Mouse (Mus musculus) urinary bladder, adult 2 months (tissue): ENCODE measurements at regions not wholly inside any gene's neighbourhood (a gene's known extent, or its start where the extent isn't known, plus 50 kb on each side); places are given as distances from the start of the nearest gene placed in this dataset.

Experiments
- DNase-seq: peaks from one replicate; pipeline ENCODE4 v3.0.0; 2022; ENCODE audit warnings: low spot score

- no peak for DNase-seq
Observed at GRCm38 (mm10) chr12:71370091-71370490, 60.4 kb downstream of the Dact1 start.

GRCm38 (mm10) chr12:71371948-71372347, 62.3 kb downstream of the Dact1 start:
- no peak for DNase-seq

DNA sequence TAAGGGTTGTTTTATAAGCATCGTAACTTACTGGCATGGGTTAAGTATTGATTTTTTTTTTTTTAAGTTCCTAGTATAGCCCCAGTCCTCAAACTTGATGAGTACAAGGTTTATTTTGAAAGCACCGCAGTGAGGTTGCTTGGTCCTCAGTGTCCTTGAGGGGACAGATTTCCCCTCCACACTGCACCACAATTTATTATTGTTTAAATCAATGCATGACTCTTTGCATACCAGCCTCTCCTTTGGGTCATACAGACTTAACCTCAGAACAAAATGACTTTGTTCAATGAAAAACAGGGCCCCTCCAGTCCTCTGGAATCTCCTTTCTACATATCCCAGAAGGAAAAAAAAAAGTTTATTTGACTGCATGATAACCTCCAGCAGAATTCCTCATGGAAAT, 63.9 kb downstream of the Dact1 start:
- no peak for DNase-seq

GRCm38 (mm10) chr12:71376446-71376845, 66.8 kb downstream of the Dact1 start:
- DNase-seq, result no peak

DNA sequence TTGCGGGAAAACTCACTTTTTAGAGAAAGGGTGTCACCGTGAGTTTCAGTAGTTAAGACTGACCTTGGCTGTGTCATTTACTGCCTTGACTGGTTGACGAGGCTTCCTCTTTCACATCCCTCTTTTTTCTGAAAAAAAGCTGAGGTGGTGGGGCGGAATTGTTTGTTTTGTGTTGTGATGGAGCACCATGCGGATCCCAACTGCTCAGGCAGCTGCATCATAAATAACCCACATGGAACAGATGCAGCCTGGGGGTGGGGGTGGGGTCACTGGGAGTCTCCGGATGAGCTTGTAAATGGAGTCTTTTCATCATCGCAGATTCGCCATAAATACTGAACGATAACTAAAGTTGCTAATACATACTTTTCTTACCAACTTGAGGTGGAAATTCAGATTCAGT, 67.3 kb downstream of the Dact1 start:
- DNase-seq, result no peak

- no peak for DNase-seq
Observed at GRCm38 (mm10) chr12:71379626-71380423, 70.1 kb downstream of the Dact1 start.

DNA sequence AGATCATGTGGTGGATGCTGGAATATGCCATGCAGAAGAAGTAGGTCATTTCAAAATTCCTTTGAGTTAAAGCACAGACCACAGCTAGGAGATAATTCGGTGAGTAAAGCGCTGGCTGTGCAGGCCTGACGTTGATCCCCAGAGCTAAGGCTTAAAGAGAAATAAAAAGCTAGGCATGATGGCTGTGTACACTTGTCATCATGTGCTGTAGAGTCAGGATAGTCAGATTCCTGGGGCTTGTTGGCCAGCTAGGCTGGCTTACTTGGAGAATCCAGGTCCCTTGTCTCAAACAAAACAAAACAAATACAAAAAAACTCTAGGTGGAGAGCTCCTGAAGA, 70.7 kb downstream of the Dact1 start:
- DNase-seq, result no peak

GRCm38 (mm10) chr12:71386251-71386650, 76.6 kb downstream of the Dact1 start:
- no peak for DNase-seq

DNA sequence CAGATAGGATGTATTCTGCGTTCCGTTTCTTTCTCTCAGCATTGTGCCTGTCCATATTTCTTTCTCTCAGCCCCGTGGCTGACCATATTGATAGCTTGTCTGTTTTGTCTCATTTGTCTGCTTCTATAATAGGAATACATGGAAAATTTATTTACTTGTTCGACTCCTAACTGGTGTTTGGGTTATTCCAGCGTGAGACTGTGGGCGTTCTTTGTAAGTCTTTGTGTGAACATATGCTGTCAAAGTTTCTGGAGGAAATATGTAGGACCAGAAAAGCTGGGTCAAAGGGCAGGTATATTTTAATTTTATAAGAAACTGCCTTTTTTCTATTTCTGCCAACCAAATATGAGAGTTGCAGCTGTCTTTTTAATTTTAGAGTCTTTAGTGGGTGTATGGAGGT, 81.8 kb downstream of the Dact1 start:
- no peak for DNase-seq

- DNase-seq, result no peak
Observed at GRCm38 (mm10) chr12:71393752-71394151, 84.1 kb downstream of the Dact1 start.

GRCm38 (mm10) chr12:71397456-71397855, 87.8 kb downstream of the Dact1 start:
- DNase-seq, result no peak

DNA sequence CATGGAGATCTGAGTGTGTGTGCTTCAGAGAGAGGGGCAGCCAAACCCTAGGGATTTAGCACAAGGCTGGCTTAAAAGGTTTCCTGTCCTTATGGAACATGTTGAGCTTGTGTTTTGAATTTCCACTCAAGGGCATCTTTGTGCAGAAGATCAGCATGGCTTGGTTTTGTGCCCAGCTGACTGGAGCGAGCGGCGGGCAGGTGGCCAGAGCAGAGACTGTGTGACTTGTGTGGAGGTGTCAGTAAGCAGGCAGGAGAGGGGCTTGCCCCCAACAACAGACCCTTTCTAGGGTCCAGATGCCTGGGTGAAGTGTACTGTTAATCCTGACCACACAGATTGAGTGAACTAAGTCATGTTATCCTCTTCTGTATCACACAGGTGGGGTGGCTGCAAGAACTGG, 89.0 kb downstream of the Dact1 start:
- DNase-seq, result no peak

GRCm38 (mm10) chr12:71400201-71400600, 90.5 kb downstream of the Dact1 start:
- no peak for DNase-seq

- DNase-seq, result no peak
Observed at GRCm38 (mm10) chr12:71401621-71402416, 92.1 kb downstream of the Dact1 start.

DNA sequence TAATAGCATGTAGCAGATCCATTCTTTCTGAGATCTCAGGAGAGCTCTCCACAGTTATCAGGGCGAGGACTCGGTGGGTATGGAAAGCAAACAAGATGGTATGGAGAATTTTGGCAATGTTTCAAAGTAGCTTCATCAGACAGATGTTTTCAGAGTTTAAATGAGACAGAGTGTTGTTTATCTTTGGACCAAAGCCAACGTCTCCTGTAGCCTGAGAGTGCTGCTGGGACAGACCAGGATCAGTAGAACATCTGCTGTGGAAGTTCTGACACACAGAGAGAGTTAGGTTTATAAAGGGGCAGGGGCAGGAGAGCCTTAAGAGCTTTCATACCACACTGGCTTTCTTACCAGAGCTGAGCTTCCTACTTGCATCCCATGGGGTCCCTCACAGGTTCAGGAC, 97.6 kb downstream of the Dact1 start:
- DNase-seq, result no peak

- DNase-seq, result no peak
Observed at GRCm38 (mm10) chr12:71408396-71409050, 98.8 kb downstream of the Dact1 start.

DNA sequence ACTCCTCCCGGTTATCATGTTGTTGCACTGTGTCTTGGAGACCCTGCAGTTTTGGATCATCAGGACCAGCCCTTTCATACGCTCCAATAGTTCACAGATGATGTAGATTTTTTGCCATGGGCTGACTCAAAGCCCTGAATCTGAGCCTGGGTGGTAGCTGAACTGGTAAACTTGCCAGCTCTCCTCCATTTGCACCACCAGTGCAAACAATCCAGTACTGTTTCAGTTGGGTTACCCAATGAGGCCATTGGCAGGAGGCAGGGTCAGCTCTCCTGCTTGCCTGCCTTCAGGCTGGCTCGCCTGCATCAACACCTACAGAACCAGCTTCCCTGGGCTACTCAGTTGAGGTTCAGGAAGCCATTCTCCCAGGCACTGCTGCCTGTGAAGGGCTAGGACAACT, 102.6 kb downstream of the Dact1 start:
- no peak for DNase-seq

- no peak for DNase-seq
Observed at GRCm38 (mm10) chr12:71416968-71417367, 107.3 kb downstream of the Dact1 start.

DNA sequence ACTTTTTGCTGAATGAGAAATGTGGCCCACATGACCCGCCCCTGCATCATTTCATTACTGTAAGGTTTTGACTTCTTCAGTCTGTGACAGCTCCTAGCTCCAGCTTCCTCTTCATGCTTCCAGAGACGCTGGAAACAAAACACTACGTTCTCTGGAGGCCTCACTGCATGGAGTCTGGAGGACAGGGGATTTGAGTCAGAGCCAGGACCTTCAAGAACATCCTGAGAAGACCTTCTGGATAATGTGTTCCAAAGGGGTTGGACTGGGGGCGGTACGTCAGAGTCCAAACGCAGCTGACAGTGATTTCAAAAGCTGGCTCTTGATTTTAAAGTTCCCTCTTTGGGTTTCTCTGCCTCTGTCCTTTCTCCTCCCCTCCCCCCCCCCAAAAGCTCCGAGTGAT, 108.5 kb downstream of the Dact1 start:
- DNase-seq, result no peak

DNA sequence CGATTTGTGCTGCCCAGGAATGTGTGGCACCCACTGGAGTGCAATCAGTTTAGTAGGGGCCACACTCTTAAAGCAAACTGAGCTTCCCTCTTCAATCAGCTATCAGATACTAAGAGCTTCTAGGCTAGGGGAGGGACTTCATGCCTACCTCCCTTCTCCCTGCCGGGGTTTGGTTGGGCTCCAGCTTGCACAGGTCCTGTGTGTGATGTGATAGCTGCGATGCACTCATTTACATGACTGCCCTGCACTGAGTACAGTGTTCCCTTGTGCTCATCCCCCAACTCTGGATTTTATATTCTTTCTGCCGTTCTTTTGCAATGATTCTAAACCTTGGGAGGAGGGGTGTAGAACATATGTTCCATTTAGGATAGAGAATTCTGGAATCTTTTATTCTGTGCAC, 109.5 kb downstream of the Dact1 start:
- DNase-seq, result no peak

GRCm38 (mm10) chr12:71426023-71426719, 116.5 kb downstream of the Dact1 start:
- DNase-seq, result no peak

GRCm38 (mm10) chr12:71427974-71428373, 118.3 kb downstream of the Dact1 start:
- DNase-seq, result no peak
